Mouse (Mus musculus) E14TG2a.4 (cell line): ENCODE results near the gene Lrrc61.

ENCODE experiments used
- H3K27me3 ChIP-seq: 2 replicates; pipeline ENCODE4 v1.6.1; 2014; ENCODE audit warnings: low read length, control low read depth; ENCODE audit not compliant: insufficient read depth
- H3K36me3 ChIP-seq: 2 replicates; pipeline ENCODE4 v1.6.1; 2014; ENCODE audit warnings: low read length, control low read depth; ENCODE audit not compliant: insufficient read depth
- H3K4me1 ChIP-seq: replicated peaks from 2 replicates; pipeline ENCODE4 v1.6.1; 2014; ENCODE audit warnings: low read depth, low read length, control low read depth
- H3K4me3 ChIP-seq: replicated peaks from 2 replicates; pipeline ENCODE4 v1.5.1; 2014; ENCODE audit warnings: mild to moderate bottlenecking, low read length
- H3K9me3 ChIP-seq: 2 replicates; pipeline ENCODE4 v1.6.1; 2014; ENCODE audit warnings: low read length, control low read depth
- CTCF ChIP-seq: conservative IDR thresholded peaks from 2 replicates; pipeline ENCODE4 v1.5.1; 2014; ENCODE audit warnings: low read length
- NANOG ChIP-seq: IDR thresholded peaks from 2 replicates; pipeline ENCODE4 v1.6.1; 2014; ENCODE audit warnings: borderline replicate concordance, low read length, mixed read lengths
- POU5F1 ChIP-seq: IDR thresholded peaks from 2 replicates; pipeline ENCODE4 v1.6.1; 2014; ENCODE audit warnings: low read length, borderline replicate concordance

The Lrrc61 gene

GRCm38 (mm10) chr6:48541560-48542450, 12.8 kb upstream of the Lrrc61 start:
- 0 out of 2 replicates have a peak, but pooled peaks cover 6% of the 10 kb centered on the region for H3K36me3 ChIP-seq
- no peak for TF ChIP-seq POU5F1
- no peak for TF ChIP-seq NANOG
- peaks cover 20% of the 10 kb centered on the region for H3K27me3 ChIP-seq
- H3K4me1 ChIP-seq = peaks cover 46% of the 10 kb centered on the region
- H3K9me3 ChIP-seq = no peaks in the 10 kb centered on the region
- no peak overlapping the region for H3K4me3 ChIP-seq

DNA sequence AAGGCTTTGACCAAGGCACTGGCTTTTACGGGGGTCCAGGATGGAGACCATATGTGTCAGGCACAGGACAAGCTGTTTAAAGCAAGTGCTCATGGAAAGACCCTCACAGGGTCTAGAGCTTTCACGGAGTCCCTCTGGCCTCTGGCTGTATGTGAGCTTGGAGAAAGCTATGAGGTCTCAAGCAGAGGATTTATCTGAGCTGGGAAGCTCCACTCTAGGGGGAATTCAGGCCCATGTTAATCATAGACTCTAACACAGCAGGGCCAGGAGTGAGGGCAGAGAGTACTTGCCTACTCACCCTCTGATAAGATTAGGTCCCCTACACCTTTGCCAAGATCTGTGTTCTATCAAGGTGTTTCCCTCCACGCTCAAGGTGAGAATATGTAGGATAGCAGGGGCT, 12.0 kb upstream of the Lrrc61 start:
- H3K4me1 ChIP-seq = peaks cover 41% of the 10 kb centered on the region
- 0 out of 2 replicates have a peak, but pooled peaks cover 6% of the 10 kb centered on the region for H3K36me3 ChIP-seq
- peaks cover 19% of the 10 kb centered on the region for H3K27me3 ChIP-seq
- no peak for TF ChIP-seq POU5F1
- TF ChIP-seq NANOG = no peak
- TF ChIP-seq CTCF = no peak
- H3K4me3 ChIP-seq = no peak overlapping the region
- H3K9me3 ChIP-seq = no peaks in the 10 kb centered on the region

- Histone ChIP-seq H3K27me3 (peaks cover 8% of the 10 kb centered on the region), H3K36me3 (0 out of 2 replicates have a peak, but pooled peaks cover 6% of the 10 kb centered on the region), H3K4me1 (peaks cover 28% of the 10 kb centered on the region), H3K4me3 (no peak overlapping the region), H3K9me3 (no peaks in the 10 kb centered on the region)
- no peak for TF ChIP-seq NANOG
- TF ChIP-seq POU5F1 = no peak
- TF ChIP-seq CTCF = no peak
Observed at GRCm38 (mm10) chr6:48545251-48545650, 9.3 kb upstream of the Lrrc61 start.

DNA sequence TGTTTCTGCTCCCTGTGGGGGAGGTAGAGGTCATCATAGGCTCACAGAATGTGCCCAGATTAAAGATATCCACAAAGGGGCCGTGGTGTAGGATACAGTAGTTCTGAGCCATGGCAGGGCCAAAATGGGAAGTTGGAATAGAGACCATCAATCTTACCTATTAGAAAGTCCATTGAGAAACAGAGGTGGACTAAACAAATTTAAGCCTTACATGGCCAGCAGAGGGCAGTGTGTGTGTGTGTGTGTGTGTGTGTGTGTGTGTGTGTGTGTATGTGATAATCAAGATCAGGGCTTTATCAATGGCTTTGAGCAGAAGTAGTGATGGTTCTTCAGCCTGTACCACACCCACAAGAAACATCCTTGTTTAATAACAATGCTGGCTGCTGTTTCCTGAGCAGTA, 8.3 kb upstream of the Lrrc61 start:
- H3K4me3 ChIP-seq = no peak overlapping the region
- TF ChIP-seq POU5F1 = no peak
- TF ChIP-seq NANOG = no peak
- 0 out of 2 replicates have a peak, but pooled peaks have one; percentile 6 for TF ChIP-seq CTCF
- H3K36me3 ChIP-seq = no peaks in the 10 kb centered on the region
- peaks cover 10% of the 10 kb centered on the region for H3K27me3 ChIP-seq
- H3K4me1 ChIP-seq = peaks cover 19% of the 10 kb centered on the region
- no peaks in the 10 kb centered on the region for H3K9me3 ChIP-seq

- H3K4me1 ChIP-seq = peaks cover 13% of the 10 kb centered on the region
- peaks cover 10% of the 10 kb centered on the region for H3K27me3 ChIP-seq
- H3K4me3 ChIP-seq = no peak overlapping the region
- H3K9me3 ChIP-seq = no peaks in the 10 kb centered on the region
- no peak for TF ChIP-seq NANOG
- TF ChIP-seq POU5F1 = no peak
- no peak for TF ChIP-seq CTCF
- no peaks in the 10 kb centered on the region for H3K36me3 ChIP-seq
Observed at GRCm38 (mm10) chr6:48546858-48547257, 7.7 kb upstream of the Lrrc61 start.

GRCm38 (mm10) chr6:48548314-48548713, 6.3 kb upstream of the Lrrc61 start:
- Histone ChIP-seq H3K36me3 (no peaks in the 10 kb centered on the region), H3K4me3 (no peak overlapping the region), H3K9me3 (no peaks in the 10 kb centered on the region), H3K4me1 (peaks cover 7% of the 10 kb centered on the region), H3K27me3 (peaks cover 12% of the 10 kb centered on the region)
- no peak for TF ChIP-seq POU5F1
- TF ChIP-seq CTCF = no peak
- TF ChIP-seq NANOG = no peak

- H3K27me3 ChIP-seq = peaks cover 4% of the 10 kb centered on the region; the same call in 1 of the 2 replicates
- no peaks in the 10 kb centered on the region for H3K36me3 ChIP-seq
- no peaks in the 10 kb centered on the region for H3K9me3 ChIP-seq
- no peak for TF ChIP-seq CTCF
- TF ChIP-seq NANOG = no peak
- TF ChIP-seq POU5F1 = no peak
- no peak overlapping the region for H3K4me3 ChIP-seq
- peaks cover 21% of the 10 kb centered on the region for H3K4me1 ChIP-seq
Observed at GRCm38 (mm10) chr6:48552918-48553317, 1.7 kb upstream of the Lrrc61 start.

DNA sequence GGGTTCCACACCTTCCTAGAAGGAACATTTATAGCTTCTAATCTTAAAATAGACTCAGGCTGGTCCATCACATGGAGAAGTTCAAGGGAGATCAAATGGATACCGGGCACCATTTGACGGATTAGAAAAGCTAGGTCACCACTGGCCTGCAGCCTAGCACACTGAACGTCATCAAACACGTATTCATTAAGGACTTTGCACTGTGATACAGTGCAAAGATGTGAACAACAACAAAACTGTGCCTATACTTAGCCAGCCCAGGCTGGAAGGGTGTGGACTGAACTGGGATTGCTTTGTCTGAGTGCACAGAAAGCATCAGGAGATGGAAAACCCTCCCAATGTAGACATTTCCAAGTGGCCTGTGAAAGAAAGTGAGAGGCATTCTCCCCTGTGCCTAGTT, 777 bp upstream of the Lrrc61 start:
- Histone ChIP-seq H3K36me3 (no peaks in the 10 kb centered on the region), H3K4me1 (peaks cover 21% of the 10 kb centered on the region)

More for the DNA sequence above, 777 bp upstream of the Lrrc61 start:
- Histone ChIP-seq H3K9me3 (no peaks in the 10 kb centered on the region), H3K27me3 (peaks cover 4% of the 10 kb centered on the region; the same call in 1 of the 2 replicates), H3K4me3 (peak overlapping the region; percentile 74; the same call in 1 of the 2 replicates)
- TF ChIP-seq NANOG (no peak), POU5F1 (no peak), CTCF (no peak)
